Mouse (Mus musculus) thymus, adult 2 months (tissue): ENCODE measurements around the gene Tmx4.

ENCODE experiments used
- CTCF ChIP-seq: fragments of 200-500 bp; IDR thresholded peaks from 2 replicates; pipeline ENCODE4 v1.5.1; 2012; ENCODE audit warnings: mild to moderate bottlenecking, control low read depth, low read length, moderate library complexity, borderline replicate concordance; ENCODE audit not compliant: control insufficient read depth, poor library complexity, insufficient read depth; ENCODE audit errors: extremely low read depth
- POLR2A ChIP-seq: fragments of 200-500 bp; IDR thresholded peaks from 2 replicates; pipeline ENCODE4 v1.6.1; 2012; ENCODE audit warnings: mild to moderate bottlenecking, low read length, control low read depth, moderate library complexity; ENCODE audit not compliant: control insufficient read depth, poor library complexity, insufficient read depth; ENCODE audit errors: extremely low read depth

- TF ChIP-seq POLR2A (no peak), CTCF (no peak)
These were observed 52.8 kb downstream of the Tmx4 start for GRCm38 (mm10) chr2:134591081-134591694.
